Mouse (Mus musculus) G1E (cell line): ENCODE data around the gene Pdpn.

Experiments used
- CTCF ChIP-seq: IDR thresholded peaks from 2 replicates; pipeline ENCODE4 v1.5.1; 2012; ENCODE audit warnings: low read depth, low read length, inconsistent platforms, mixed read lengths
- GATA1 ChIP-seq: IDR thresholded peaks from 2 replicates; pipeline ENCODE4 v1.6.1; 2012; ENCODE audit warnings: borderline replicate concordance, low read length, inconsistent platforms, mixed read lengths
- GATA2 ChIP-seq: IDR thresholded peaks from 2 replicates; pipeline ENCODE4 v1.6.1; 2012; ENCODE audit warnings: low read depth, low read length, inconsistent platforms, borderline replicate concordance
- POLR2AphosphoS5 ChIP-seq: IDR thresholded peaks from 2 replicates; pipeline ENCODE4 v1.6.1; 2012; ENCODE audit warnings: low read depth, low read length, inconsistent platforms; ENCODE audit not compliant: insufficient replicate concordance
- TAL1 ChIP-seq: conservative IDR thresholded peaks from 2 replicates; pipeline ENCODE4 v1.6.1; 2012; ENCODE audit warnings: low read depth, low read length, inconsistent platforms, mixed read lengths

DNA sequence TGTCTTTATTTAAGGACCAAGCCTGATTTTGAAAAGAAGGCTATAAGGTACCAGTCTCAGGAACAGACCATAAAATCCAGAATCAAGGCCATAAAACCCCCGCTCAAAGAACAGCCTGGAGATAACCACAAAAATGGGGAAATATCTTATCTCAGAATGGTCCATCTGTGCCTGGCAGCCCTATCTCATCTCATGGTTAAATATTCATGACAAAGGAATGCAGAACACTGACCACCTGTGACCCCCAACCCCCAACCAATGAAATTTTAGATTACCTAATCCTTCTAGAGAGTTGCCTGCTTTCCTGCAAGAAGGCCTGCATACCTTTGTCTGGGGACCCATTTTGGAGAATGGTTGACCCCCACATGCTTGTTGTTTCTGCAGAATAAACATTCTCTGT is 32.4 kb upstream of the Pdpn start:
- TF ChIP-seq POLR2AphosphoS5 (no peak), CTCF (no peak), GATA1 (no peak), TAL1 (no peak), GATA2 (no peak)
